Mouse (Mus musculus): ENCODE results near the gene Nmnat2.

Gene Nmnat2

DNA sequence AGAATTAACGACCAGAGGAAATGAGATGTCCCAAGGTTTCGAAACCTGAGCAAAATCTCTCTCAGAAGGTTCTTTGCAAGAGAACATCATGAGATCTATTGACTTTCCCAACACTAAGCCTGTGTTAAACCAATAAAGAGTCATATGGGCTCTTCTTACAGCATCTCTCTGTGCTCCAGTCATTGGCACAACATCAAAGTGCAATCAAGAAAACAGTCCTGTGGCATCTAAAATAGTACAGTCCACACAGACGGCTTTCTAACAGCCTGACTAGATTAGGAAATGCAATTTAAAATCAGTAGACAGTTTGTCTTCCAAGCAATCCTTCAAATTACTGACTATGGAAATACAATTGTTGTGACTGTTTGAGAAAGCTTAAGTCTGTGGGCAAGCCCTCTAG is 32.2 kb downstream of the Nmnat2 start:
- DNase-seq, result no peak

- no peak for DNase-seq
Measured at GRCm38 (mm10) chr1:152990067-152990466, 35.3 kb downstream of the Nmnat2 start.

GRCm38 (mm10) chr1:152992271-152993134 is 37.7 kb downstream of the Nmnat2 start:
- peak; percentile 65 to 69 for DNase-seq

DNA sequence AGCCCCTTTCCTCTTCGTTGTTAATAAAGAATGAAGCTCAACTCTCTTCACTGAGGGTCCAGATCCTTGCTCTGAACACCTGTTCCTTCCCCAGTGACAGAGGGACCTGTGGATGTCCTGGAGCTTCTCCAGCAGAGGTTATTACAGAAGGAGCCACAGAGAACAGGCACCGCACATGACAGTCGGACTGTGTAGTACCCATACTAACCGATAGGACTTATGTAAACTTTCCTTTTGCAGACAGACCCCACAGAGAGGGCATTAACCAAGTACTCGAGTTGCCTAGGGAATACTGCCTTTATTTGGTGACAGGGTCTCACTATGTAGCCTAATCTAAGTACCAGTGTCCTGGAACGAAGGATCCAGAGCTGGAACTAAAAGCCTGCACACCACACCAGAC is 39.0 kb downstream of the Nmnat2 start:
- DNase-seq, result no peak

DNA sequence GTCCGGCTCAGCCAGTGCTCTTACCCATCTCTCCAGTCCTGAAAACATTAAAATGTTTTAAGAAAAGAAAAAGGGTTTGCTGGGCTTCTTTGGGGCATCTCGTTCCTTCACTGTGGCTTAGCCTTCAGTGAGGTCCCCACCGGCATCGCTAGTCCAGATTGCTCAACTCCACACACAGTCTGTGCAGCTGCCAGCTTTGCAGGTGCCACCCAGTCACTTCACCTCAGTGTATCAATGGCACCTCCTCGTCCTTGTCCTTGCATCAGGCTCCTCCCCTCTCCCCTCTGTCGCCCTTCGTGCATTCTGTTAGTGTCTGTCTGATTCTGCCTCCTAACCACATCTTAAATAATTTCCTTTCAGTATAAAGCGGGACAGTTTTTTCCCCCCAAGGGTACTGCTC is 45.2 kb downstream of the Nmnat2 start:
- DNase-seq, result peak; percentile 35 to 45

DNA sequence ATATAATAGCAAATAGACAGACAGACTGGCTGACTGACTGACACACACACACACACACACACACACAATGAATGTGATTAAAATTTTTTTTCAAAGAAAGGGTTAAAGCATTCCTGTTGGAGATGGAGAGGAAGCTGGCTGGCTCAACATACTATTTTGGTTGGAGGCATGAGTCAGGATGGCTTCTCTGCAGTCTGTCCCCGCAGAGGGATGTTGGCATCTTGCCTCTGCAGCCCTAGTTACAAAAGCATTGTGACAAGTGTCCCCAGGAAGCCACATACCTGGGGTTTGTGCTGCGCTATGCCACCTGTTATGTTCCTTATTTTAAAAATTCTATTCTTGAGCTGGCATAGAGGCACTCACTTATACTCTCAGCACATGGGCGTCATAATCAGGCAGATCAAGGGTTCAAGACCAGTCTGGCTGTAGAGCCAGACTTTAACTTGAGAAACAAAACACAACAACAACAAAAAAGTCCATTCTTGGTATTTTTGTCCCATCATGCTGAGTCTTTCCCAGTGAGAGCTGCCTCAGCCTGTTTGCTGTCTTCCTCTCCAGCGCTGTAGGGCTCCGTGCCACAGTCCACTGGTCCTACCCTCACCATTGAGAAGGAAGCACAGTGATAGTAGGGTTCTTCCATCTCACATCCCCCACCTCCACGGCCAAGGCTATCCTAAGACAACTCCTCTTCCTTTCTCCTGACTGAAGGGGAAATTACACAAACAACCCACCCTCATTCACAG is 45.9 kb downstream of the Nmnat2 start:
- peak; percentile 96 to 98 for DNase-seq

DNA sequence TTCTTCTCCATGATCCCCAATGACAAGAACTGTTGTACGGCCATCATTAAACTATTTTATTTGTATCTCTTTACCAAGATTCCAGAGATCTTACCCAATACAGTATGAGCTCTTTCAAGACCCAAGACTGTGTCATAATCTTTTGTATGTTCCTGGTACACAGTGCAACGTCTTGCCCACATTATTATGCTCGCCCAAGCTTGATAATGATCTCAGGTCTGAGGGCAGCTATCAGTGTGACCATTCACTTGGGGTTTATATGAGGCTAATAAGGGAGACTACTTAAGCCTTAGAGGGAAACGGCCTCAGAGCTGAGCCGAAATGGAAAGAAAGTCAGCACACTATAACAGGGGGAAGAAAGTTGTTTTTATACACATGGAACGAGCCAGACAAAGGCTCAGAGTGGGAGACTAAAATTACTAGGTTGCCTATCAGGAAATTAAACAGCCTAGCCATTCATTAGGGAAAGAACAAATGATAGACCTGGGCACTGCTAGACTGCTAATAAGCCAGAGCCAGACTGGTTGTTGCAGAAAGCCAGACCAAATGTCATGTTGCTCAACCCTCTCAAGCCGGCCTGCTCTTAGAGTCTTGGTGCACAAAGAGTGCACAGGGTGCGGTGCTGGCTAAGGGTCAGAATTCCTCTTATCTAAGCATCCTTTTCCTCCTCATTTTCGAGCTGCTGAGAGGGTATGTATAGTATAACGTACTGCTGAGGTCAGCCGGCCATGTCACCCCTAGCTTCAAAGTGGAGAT is 47.7 kb downstream of the Nmnat2 start:
- DNase-seq, result no peak

DNA sequence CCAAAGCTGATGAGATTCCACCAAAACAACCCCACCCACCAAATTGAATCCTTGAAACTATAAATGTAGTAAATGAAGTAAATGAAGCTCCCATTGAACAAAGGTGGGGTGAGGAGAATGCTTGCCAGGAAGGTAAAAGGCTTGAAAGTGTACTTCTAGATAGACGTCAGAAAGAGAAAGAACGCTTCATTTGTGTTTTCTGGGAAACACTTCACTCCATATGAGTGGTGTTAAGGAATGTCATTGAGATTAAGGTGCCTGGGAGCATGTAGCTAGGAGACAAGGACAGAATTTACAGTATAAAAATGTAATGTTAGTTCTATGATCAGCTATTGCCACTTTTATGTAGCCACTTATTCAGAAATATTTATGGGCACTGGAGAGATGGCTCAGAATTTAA is 49.7 kb downstream of the Nmnat2 start:
- DNase-seq, result no peak

DNA sequence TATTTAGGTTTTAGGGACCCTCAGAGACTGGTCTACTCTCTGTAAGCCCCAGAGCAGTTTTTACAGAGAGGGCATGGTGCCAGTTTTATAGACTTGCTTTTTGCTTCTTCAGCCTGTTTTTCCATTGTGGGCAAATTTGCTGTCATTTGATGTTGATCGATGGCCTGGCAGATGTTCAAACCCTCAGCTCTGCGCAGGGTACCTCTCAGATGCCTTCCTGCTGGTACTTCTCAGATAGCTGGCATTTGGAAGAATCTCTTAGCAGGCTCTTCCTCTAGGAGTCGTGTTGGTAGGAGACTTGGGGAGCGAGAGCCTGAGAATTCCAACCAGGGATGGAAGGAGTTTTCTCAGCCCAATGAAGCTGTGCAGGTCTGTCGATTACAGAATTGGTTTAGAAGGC is 51.3 kb downstream of the Nmnat2 start:
- no peak for DNase-seq

DNA sequence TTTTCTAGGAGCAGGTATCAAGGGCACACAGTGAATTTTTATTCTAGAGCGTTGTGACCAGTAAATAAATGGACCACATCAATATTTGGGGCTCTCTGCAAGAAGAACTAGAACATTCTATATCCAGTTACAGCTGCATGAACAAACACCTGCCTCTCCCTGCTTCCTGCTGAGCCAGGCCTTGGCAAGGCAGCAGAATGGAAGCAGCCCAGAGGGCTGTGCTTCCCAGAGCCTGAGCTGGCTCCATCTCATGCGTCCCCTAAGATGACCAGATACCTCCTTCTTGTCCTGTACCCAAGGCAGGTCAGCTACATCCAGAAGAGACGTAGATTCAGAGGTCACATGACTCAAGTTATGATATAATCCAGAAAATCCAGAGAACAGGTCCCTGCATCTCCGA is 52.0 kb downstream of the Nmnat2 start:
- DNase-seq, result no peak

- DNase-seq, result no peak
Measured at GRCm38 (mm10) chr1:153007292-153007691, 52.5 kb downstream of the Nmnat2 start.

DNA sequence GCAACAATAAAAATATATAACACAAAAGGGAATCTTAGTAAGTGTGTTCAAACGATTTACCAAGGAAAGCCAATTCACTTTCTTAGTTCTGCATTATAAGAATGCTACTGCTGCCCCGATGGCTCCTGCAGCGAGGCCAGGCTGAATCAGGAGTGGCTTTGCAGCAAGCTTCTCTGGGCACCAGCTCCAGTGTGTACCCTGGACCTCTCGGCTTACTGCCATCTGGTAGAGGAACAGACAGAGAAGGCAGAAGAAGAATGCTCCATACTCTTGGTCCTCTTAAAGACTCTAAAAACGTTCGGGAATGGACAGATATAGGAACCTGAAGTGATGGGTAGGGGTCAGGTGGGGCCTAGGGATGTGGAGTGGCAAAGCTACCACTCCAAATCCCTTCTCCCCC is 53.0 kb downstream of the Nmnat2 start:
- DNase-seq, result no peak

- DNase-seq, result no peak
Measured at GRCm38 (mm10) chr1:153009338-153009737, 54.5 kb downstream of the Nmnat2 start.

DNA sequence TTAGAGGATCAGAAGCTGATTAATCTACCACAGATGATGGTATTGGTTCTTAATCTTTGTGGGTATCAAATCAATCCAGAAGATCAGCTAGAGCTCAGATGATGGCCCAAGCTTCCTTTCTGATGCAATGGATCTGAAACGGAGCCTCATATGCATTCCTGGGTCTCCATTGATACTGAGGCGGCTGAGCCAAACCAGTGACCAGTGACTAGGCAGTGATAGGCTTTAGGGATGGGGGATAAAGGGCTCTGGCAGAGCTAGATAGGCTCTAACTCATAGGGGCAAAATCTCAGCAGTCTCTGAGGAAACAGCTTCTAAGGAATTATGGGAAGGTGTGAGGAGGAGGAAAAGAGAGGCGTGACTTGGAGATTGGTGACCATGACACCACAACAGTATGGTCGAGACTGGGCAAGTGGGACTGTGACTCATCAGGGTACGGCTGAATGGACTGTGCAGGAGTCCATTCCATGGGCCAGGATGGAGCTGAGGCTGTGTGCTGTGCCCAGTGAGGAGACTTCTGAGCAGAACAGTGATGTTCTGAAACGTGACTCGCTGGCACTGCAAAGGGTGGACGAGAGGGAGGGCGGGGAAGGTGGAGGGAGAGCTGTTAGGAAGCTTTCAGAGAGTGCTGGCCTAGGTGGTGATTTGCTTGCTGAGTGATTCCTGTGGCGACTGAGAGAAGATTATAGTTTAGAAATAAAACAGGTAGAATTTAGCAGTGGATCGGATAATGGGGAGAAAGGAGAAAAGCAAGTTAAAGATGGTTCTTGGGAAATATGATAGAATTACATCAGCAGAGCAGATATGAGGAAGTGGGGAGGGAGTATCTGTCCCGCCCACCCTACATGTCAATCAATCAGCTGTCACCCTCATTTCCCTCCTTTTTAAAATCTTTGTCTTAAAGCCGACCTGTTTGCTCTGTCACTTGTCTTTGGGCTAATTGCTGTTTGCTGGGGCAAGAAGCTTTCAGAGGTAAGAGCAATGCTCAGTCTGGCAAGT is 55.9 kb downstream of the Nmnat2 start:
- DNase-seq, result no peak

GRCm38 (mm10) chr1:153011544-153011943 is 56.8 kb downstream of the Nmnat2 start:
- DNase-seq, result peak; percentile 44 to 62

DNA sequence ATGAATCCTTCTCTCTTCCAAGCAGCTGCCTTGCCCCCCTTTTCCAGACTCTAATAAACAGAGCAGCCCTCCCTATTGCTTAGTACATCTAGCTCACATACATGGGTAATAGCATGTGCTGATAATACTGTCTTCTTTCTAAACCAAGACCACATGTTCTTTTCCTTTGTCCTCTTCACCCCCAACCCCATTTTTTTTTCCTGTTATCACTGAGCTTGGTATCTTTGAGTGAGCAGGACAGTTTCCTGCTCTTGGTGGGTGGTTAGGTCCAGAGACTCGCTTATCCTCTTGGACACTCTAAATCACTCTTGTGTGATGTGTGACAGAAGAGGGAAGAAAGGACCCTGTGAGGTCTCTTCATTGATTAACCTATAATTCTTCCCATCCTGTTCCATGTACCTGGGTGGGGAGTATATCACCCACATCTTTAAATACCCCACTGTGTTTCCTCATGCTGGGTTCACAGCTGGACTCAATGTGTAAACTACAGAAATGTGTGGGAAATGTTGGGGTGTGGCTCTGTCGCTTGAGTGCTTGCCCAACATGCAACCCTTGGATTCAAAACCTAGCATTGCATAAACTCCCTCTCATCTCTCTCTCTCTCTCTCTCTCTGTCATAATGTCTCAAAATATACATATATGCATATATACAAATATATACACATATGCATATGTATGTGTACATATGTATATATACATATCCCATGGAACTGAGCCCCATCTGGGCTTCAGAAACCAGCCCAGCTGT is 58.9 kb downstream of the Nmnat2 start:
- DNase-seq, result no peak

DNA sequence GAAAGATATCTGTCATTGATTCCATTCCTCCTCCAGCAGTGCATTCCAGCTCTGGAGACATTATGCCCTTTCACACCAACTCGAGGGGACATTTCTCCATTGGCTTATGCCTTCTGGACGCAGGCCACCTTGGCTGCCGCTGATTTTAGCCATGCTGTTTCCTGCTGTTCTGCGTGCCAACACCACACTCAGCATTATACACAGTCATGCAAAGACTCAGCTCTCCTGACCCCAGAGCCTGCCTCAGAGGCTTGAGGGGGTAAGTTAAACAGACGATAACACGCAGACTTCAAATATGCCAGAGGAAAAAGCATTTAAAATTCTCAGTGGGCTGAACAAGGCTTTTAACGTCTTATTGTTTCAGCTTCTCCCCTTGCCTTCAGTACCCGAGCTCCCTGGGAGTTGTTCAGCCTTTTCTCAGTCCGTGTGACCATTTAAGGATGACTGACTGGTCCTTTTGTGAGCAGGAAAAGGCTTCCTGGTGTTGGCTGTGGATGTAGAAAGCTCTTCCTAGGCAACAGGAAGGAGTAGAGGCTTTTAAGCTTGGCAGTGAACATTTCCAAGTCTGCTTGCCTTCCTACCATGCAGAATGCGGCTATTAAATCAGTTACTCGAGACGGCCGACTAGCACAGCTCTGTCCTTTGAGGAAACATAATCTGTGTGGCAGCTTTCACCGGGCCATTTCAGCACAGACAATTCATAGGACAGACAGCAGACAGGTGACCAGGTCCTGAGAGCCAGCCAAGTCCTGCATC is 59.8 kb downstream of the Nmnat2 start:
- peak; percentile 78 to 79 for DNase-seq

DNA sequence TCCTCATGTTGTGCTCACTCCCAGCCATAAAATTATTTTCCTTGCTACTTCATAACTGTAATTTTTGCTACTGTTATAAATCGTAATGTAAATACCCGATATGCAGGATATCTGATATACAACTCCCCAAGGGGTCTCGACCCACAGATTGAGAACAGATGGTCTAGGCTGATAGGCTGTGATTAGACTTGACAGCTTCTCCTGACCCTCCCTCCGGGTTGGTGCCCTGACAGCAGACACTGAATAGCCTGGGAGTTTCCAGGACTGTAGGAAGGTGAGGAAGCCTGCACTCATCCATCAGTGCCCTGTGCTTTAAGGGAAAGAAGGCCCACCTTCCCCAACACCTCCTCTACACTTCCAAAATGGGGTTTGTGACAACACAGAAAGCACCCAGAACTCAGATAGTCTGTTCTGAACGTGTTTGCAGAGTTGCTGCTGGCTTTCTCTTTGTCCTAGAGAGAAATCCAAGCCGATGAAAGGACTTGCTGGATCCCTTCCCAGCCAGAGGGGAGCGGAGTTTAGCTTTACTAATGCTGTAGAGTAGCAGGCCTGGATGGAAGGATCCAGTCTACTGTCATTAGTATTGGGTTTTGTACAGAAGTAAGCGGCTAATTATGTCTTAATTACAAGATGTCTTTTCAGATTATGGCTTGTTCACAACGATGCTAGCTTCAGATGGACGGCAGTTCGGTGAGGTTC is 61.8 kb downstream of the Nmnat2 start:
- no peak for DNase-seq

DNA sequence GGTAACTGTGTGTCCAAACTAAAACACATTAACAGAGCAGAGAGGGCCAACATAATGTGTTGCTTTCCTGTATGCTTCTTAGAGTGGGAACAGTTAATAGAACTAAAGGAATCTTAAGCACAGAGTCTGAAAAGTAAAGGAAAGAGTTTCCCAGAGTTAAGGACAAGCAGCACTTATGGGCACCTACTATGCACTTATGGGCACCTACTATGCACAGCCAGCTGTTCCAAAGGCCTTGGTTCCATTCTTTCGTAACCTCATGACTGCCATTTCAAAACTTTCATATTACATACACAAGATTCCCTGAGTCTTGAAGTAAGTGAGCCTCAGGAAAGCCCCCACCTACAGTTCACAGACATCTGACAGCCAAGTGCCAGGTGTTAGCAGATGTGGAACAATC is 64.3 kb downstream of the Nmnat2 start:
- no peak for DNase-seq

DNA sequence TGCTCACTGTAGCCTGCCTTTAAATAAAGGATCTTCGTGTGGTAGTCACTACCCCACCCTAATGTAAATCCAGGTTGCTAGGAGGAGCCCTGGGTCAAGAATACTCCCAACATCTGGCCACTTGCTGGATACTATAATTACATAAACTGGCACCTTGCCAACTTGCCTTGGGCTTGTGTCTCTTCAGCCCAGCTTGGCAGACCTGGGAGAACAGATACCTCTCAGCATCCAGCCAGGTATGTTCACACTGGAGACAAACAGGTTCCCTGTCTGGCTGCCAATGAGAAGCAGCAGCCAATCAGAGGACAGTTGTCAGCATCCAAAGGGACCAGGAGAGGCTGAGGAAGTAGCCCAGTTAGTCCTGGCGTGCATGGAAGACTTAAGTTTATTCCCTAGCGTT is 64.8 kb downstream of the Nmnat2 start:
- DNase-seq, result no peak

Data from cerebellum, postnatal 36 days (tissue).